Mouse (Mus musculus) limb, embryonic 14.5 days (tissue): ENCODE results near the gene Trub1. TPM values are rescaled to one million over a fixed set of nuclear protein-coding genes. Genes with fewer than 3 reads are reported as not detected.
A peak's percentile ranks its signal among the peaks of the same experiment; 100 is the strongest.

ENCODE experiments used
- ATAC-seq: fragments of 200-750 bp; cut with Nextera tagmentation; 2 replicates; pipeline ENCODE4 v1.8.0; 2017; ENCODE audit warnings: low read depth, moderate number of reproducible peaks, moderate TSS enrichment; ENCODE audit not compliant: low FRiP score
- DNase-seq: peaks from one replicate; pipeline ENCODE4 v3.0.0-alpha.2; 2015; ENCODE audit warnings: low spot score
- H3K27ac ChIP-seq: fragments of 300-500 bp; sonication (generic); replicated peaks from 2 replicates; pipeline ENCODE4 v1.5.1; 2014; ENCODE audit warnings: low read depth, mild to moderate bottlenecking, low read length, moderate library complexity, mixed read lengths
- H3K27me3 ChIP-seq: fragments of 300-500 bp; sonication (generic); 2 replicates; pipeline ENCODE4 v1.6.1; 2014; ENCODE audit warnings: low read length, mixed read lengths; ENCODE audit not compliant: control insufficient read depth, insufficient read depth
- H3K36me3 ChIP-seq: fragments of 300-500 bp; sonication (generic); 2 replicates; pipeline ENCODE4 v1.6.1; 2014; ENCODE audit warnings: mild to moderate bottlenecking, low read length, moderate library complexity, mixed read lengths; ENCODE audit not compliant: control insufficient read depth, insufficient read depth
- H3K4me1 ChIP-seq: fragments of 300-500 bp; sonication (generic); 2 replicates; pipeline ENCODE4 v1.6.1; 2014; ENCODE audit warnings: antibody characterized with exemption, low read length, mixed read lengths; ENCODE audit not compliant: control insufficient read depth, insufficient read depth
- H3K4me2 ChIP-seq: fragments of 300-500 bp; sonication (generic); replicated peaks from 2 replicates; pipeline ENCODE4 v1.6.1; 2014; ENCODE audit warnings: low read depth, mild to moderate bottlenecking, low read length, moderate library complexity; ENCODE audit not compliant: severe bottlenecking
- H3K4me3 ChIP-seq: fragments of 300-500 bp; sonication (generic); replicated peaks from 2 replicates; pipeline ENCODE4 v1.5.1; 2014; ENCODE audit warnings: low read length
- H3K9ac ChIP-seq: fragments of 300-500 bp; sonication (generic); 2 replicates; pipeline ENCODE4 v1.6.1; 2014; ENCODE audit warnings: mild to moderate bottlenecking, low read depth, low read length, moderate library complexity; ENCODE audit not compliant: severe bottlenecking
- H3K9me3 ChIP-seq: fragments of 300-500 bp; sonication (generic); 2 replicates; pipeline ENCODE4 v1.6.1; 2016; ENCODE audit warnings: low read length; ENCODE audit not compliant: control insufficient read depth
- POLR2A ChIP-seq: fragments of 200-500 bp; IDR thresholded peaks from 2 replicates; pipeline ENCODE4 v1.8.0; 2012; ENCODE audit warnings: inconsistent platforms, mild to moderate bottlenecking, moderate library complexity, borderline replicate concordance; ENCODE audit not compliant: insufficient read depth, insufficient read length; ENCODE audit errors: extremely low read depth
- WGBS: fragments of 180-500 bp; shearing (Covaris S2); extraction: QIAGEN DNeasy Blood & Tissue Kit; methylation state at CpG from one replicate; pipeline ENCODE4 v1.1.7; 2014; 5-methylcytosine and 5-hydroxymethylcytosine counted together
- polyA plus RNA-seq, 2 experiments: library from polyadenylated mRNA; depleted of rRNA in 1 of 2; stranded (reverse) in 1 of 2; unstranded in 1 of 2; fragments of >200 nt; fragmentation: Nextera tagmentation in 1 of 2; extraction: Ambion mirVana in 1 of 2; gene quantifications; 2 replicates each; pipeline versions ENCODE4 v1.2.1 to v1.2.3; 2012 to 2014

Trub1 gene
- polyA plus RNA-seq, 2 experiments: 24.4 to 31.7 TPM

DNA sequence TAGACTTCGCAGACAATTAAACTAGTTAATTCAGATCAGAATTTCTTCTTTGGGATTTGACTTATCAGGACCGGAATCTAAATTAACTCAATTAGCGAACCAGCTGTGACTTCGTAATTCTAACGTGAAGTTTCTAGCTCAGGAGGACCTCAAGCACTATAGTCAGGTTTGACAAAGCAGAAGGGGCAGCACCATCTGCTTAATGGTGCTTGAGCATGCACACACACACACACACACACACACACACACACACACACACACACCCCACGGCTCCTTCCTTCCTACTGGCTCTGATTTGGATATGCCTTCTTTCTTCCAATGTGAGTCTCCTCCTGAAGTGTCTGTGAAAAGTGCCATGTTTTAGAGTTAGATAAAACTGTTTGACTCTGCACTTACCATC lies 18.7 kb upstream of the Trub1 start:
- no peak overlapping the region for H3K27ac ChIP-seq
- no peaks in the 10 kb centered on the region for H3K36me3 ChIP-seq
- H3K4me2 ChIP-seq: no peak overlapping the region
- DNase-seq (no peak), ATAC-seq (no peak)
- H3K4me3 ChIP-seq: no peak overlapping the region
- TF ChIP-seq POLR2A: no peak
- no peaks in the 10 kb centered on the region for H3K27me3 ChIP-seq
- no peaks in the 10 kb centered on the region for H3K9me3 ChIP-seq
- no peak overlapping the region for H3K9ac ChIP-seq
- WGBS: 73% methylated on average over 6 of the region's 6 CpGs
- H3K4me1 ChIP-seq: peaks cover 9% of the 10 kb centered on the region

DNA sequence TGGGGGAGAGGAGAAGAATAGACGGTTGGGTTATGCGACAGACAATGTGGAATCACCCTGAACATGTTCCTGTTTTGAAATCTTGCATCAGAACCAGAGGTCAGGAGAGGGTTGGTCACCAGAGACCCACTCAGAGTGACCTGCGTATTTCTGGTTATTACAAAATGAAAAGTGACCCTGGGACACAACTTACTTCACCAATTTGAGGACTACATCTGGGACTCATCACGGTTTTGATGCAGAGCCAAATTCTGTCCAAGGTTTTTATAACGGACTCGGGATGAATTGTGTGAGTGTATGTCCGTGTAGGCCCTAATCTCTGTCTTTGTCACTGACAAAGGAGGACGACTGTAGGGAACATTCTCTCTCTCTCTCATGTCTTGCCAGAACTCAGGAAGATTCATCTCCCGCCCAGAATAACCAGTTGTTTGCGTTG lies 16.1 kb upstream of the Trub1 start:
- peaks cover 23% of the 10 kb centered on the region for H3K4me1 ChIP-seq
- no peak for TF ChIP-seq POLR2A
- no peak overlapping the region for H3K4me2 ChIP-seq
- no peaks in the 10 kb centered on the region for H3K9me3 ChIP-seq
- H3K27me3 ChIP-seq: no peaks in the 10 kb centered on the region
- DNase-seq (peak; percentile 45), ATAC-seq (no peak)
- no peak overlapping the region for H3K4me3 ChIP-seq
- H3K9ac ChIP-seq: no peak overlapping the region
- 48% methylated on average over 10 of the region's 10 CpGs for WGBS
- H3K36me3 ChIP-seq: no peaks in the 10 kb centered on the region
- no peak overlapping the region for H3K27ac ChIP-seq

DNA sequence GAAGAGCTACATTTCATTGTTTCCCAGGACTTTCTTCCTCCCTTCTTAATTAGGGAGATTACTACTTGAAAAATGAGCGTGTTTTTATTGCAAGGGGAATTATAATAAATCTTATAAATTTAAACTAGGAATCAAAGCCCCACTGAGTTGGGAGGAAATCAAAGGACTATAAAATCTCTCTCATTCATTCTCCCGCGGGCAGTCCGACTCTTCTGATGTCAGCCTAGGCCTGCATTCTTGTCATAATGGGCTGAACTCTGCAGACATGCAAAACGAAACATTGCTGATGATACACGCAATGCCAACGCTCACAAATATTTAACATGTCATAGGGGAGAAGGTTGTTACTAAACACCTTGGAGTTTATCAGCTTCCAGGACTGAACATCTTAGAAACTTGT lies 15.7 kb upstream of the Trub1 start:
- H3K9me3 ChIP-seq: no peaks in the 10 kb centered on the region
- H3K4me1 ChIP-seq: peaks cover 25% of the 10 kb centered on the region
- H3K9ac ChIP-seq: no peak overlapping the region
- no peak overlapping the region for H3K4me3 ChIP-seq
- TF ChIP-seq POLR2A: no peak
- ATAC-seq: no peak
- H3K27me3 ChIP-seq: no peaks in the 10 kb centered on the region
- DNase-seq: no peak
- no peak overlapping the region for H3K4me2 ChIP-seq
- no peak overlapping the region for H3K27ac ChIP-seq
- H3K36me3 ChIP-seq: no peaks in the 10 kb centered on the region
- WGBS: 29% methylated on average over 7 of the region's 7 CpGs

DNA sequence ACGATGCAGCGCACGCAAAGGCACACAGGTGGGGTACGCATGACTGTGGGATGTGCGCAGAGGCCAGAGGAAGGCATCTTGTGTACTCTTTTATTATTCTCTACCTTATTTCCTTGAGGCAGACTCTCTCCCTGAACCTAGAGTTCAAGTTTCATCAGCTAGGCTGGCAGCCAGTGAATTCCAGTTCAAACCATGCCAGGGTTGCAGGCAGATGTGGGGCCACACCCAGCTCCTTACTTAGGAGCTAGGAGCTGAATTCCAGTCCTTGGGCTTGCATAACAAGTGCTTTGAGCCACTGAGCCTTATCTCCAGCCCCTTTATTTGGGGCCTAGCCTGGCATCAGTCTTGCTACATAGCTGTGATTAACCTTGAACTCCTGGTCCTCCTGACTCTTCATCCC lies 13.4 kb upstream of the Trub1 start:
- Histone ChIP-seq H3K4me3 (no peak overlapping the region), H3K36me3 (no peaks in the 10 kb centered on the region), H3K9ac (no peak overlapping the region), H3K9me3 (no peaks in the 10 kb centered on the region), H3K4me2 (no peak overlapping the region), H3K27ac (no peak overlapping the region), H3K4me1 (peaks cover 25% of the 10 kb centered on the region), H3K27me3 (no peaks in the 10 kb centered on the region)
- TF ChIP-seq POLR2A: no peak
- 90% methylated on average over 5 of the region's 5 CpGs for WGBS
- ATAC-seq: no peak
- no peak for DNase-seq

DNA sequence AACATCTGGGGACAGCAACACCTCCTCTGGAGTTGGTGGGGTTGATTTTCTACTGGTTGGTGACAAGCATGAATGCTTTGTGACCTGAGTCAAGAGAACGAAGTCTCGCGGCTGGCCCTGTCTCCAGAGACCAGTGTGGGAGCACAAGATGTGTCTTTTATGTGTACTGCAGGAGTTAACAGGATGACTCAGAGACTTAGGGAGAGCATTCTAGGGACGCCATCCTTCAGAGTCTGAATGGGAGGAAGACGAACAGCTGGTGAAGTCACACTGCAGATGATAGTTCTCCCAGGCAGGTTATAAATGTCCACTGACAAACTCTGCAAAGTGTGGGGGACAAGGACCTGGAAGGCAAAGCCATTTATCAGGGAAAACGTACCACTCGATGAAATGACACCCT lies 11.2 kb upstream of the Trub1 start:
- Histone ChIP-seq H3K9me3 (no peaks in the 10 kb centered on the region), H3K27me3 (no peaks in the 10 kb centered on the region), H3K4me1 (peaks cover 20% of the 10 kb centered on the region), H3K4me3 (no peak overlapping the region), H3K36me3 (no peaks in the 10 kb centered on the region), H3K4me2 (peak overlapping the region; percentile 16; the same call in 1 of the 2 replicates), H3K27ac (no peak overlapping the region), H3K9ac (no peak overlapping the region)
- no peak for ATAC-seq
- no peak for TF ChIP-seq POLR2A
- DNase-seq: no peak
- 22% methylated on average over 7 of the region's 7 CpGs for WGBS
